Mouse (Mus musculus) liver, embryonic 13.5 days (tissue): ENCODE measurements around the gene Rps6kb2. TPM values are rescaled to one million over a fixed set of nuclear protein-coding genes. Genes with fewer than 3 reads are reported as not detected.

Source experiments
- ATAC-seq: fragments of 200-750 bp; cut with Nextera tagmentation; 2 replicates; pipeline ENCODE4 v1.8.0; 2017; ENCODE audit warnings: low read depth, mild to moderate bottlenecking, moderate number of reproducible peaks, moderate library complexity
- DNase-seq: peaks from one replicate; pipeline ENCODE4 v3.0.0; 2022
- H3K27ac ChIP-seq: fragments of 300-500 bp; sonication (generic); 2 replicates; pipeline ENCODE4 v1.5.1; 2015; ENCODE audit warnings: moderate library complexity, mild to moderate bottlenecking, inconsistent platforms
- H3K27me3 ChIP-seq: fragments of 300-500 bp; sonication (generic); 2 replicates; pipeline ENCODE4 v1.6.1; 2015; ENCODE audit warnings: mild to moderate bottlenecking, inconsistent platforms
- H3K36me3 ChIP-seq: fragments of 300-500 bp; sonication (generic); 2 replicates; pipeline ENCODE4 v1.6.1; 2015; ENCODE audit warnings: mild to moderate bottlenecking, inconsistent platforms
- H3K4me1 ChIP-seq: fragments of 300-500 bp; sonication (generic); replicated peaks from 2 replicates; pipeline ENCODE4 v1.6.1; 2015; ENCODE audit warnings: inconsistent platforms
- H3K4me2 ChIP-seq: fragments of 300-500 bp; sonication (generic); 2 replicates; pipeline ENCODE4 v1.6.1; 2015; ENCODE audit warnings: inconsistent platforms, mild to moderate bottlenecking, moderate library complexity
- H3K4me3 ChIP-seq: fragments of 300-500 bp; sonication (generic); replicated peaks from 2 replicates; pipeline ENCODE4 v1.5.1; 2015; ENCODE audit warnings: mild to moderate bottlenecking, inconsistent platforms
- H3K9ac ChIP-seq: fragments of 300-500 bp; sonication (generic); 2 replicates; pipeline ENCODE4 v1.6.1; 2015; ENCODE audit warnings: mild to moderate bottlenecking, inconsistent platforms
- H3K9me3 ChIP-seq: fragments of 300-500 bp; sonication (generic); replicated peaks from 2 replicates; pipeline ENCODE4 v1.6.1; 2016; ENCODE audit warnings: inconsistent platforms
- WGBS: fragments of 180-500 bp; shearing (Covaris S2); methylation state at CpG from one replicate; pipeline ENCODE4 v1.1.7; 2015; ENCODE audit not compliant: insufficient replicate concordance; 5-methylcytosine and 5-hydroxymethylcytosine counted together
- polyA plus RNA-seq: library from polyadenylated mRNA; unstranded; fragments of >200 nt; fragmentation: Nextera tagmentation; extraction: Ambion mirVana; gene quantifications from 2 replicates; pipeline ENCODE4 v1.2.1, GENCODE M21; 2015

Rps6kb2 gene
- polyA plus RNA-seq, 1 experiment from 2014 or later = 30.0 TPM

- ATAC-seq (no peak), DNase-seq (no peak)
- Histone ChIP-seq H3K4me3 (no peak overlapping the region), H3K4me1 (peaks cover 72% of the 10 kb centered on the region), H3K27ac (no peak overlapping the region), H3K9ac (no peak overlapping the region), H3K36me3 (peaks cover 62% of the 10 kb centered on the region), H3K4me2 (no peak overlapping the region), H3K9me3 (no peaks in the 10 kb centered on the region), H3K27me3 (no peaks in the 10 kb centered on the region)
- WGBS = 79% methylated on average over 8 of the region's 8 CpGs
Observed at GRCm38 (mm10) chr19:4152445-4153231, 10.5 kb downstream of the Rps6kb2 start.

GRCm38 (mm10) chr19:4151898-4152297 is 11.3 kb downstream of the Rps6kb2 start:
- DNase-seq (no peak), ATAC-seq (no peak)
- Histone ChIP-seq H3K9me3 (no peaks in the 10 kb centered on the region), H3K27me3 (no peaks in the 10 kb centered on the region), H3K4me1 (peaks cover 77% of the 10 kb centered on the region), H3K27ac (no peak overlapping the region), H3K4me2 (no peak overlapping the region), H3K4me3 (no peak overlapping the region), H3K9ac (no peak overlapping the region), H3K36me3 (peaks cover 55% of the 10 kb centered on the region)
- WGBS = 75% methylated on average over 5 of the region's 5 CpGs

- Histone ChIP-seq H3K27me3 (no peaks in the 10 kb centered on the region), H3K27ac (no peak overlapping the region), H3K9me3 (no peaks in the 10 kb centered on the region), H3K4me1 (peaks cover 77% of the 10 kb centered on the region), H3K4me2 (no peak overlapping the region), H3K4me3 (no peak overlapping the region), H3K36me3 (peaks cover 51% of the 10 kb centered on the region), H3K9ac (no peak overlapping the region)
- 67% methylated on average over 5 of the region's 5 CpGs for WGBS
- no peak for ATAC-seq
- no peak for DNase-seq
Observed at GRCm38 (mm10) chr19:4151488-4151860, 11.7 kb downstream of the Rps6kb2 start.

- DNase-seq (no peak), ATAC-seq (no peak)
- H3K4me1 ChIP-seq = peaks cover 76% of the 10 kb centered on the region
- H3K4me3 ChIP-seq = no peak overlapping the region
- no peak overlapping the region for H3K9ac ChIP-seq
- no peak overlapping the region for H3K27ac ChIP-seq
- peaks cover 44% of the 10 kb centered on the region for H3K36me3 ChIP-seq
- no peak overlapping the region for H3K4me2 ChIP-seq
- H3K9me3 ChIP-seq = 0 out of 2 replicates have a peak, but pooled peaks cover 2% of the 10 kb centered on the region
- WGBS = 80% methylated on average over 22 of the region's 22 CpGs
- no peaks in the 10 kb centered on the region for H3K27me3 ChIP-seq
Observed at GRCm38 (mm10) chr19:4150567-4151487, 12.3 kb downstream of the Rps6kb2 start.

- Histone ChIP-seq H3K4me3 (peak overlapping the region; percentile 86), H3K27me3 (no peaks in the 10 kb centered on the region), H3K36me3 (peaks cover 40% of the 10 kb centered on the region), H3K4me2 (peak overlapping the region; percentile 84), H3K9ac (no peak overlapping the region), H3K27ac (peak overlapping the region; percentile 9; the same call in 1 of the 2 replicates), H3K4me1 (peaks cover 69% of the 10 kb centered on the region), H3K9me3 (0 out of 2 replicates have a peak, but pooled peaks cover 4% of the 10 kb centered on the region)
- WGBS = 85% methylated on average over 17 of the region's 17 CpGs
- ATAC-seq (no peak), DNase-seq (no peak)
Observed at GRCm38 (mm10) chr19:4149764-4150461, 13.2 kb downstream of the Rps6kb2 start.

GRCm38 (mm10) chr19:4149283-4149682 is 13.9 kb downstream of the Rps6kb2 start:
- DNase-seq (no peak), ATAC-seq (no peak)
- H3K27me3 ChIP-seq = no peaks in the 10 kb centered on the region
- H3K4me1 ChIP-seq = peaks cover 63% of the 10 kb centered on the region
- H3K9me3 ChIP-seq = 0 out of 2 replicates have a peak, but pooled peaks cover 4% of the 10 kb centered on the region
- H3K27ac ChIP-seq = peak overlapping the region; percentile 81
- H3K9ac ChIP-seq = peak overlapping the region; percentile 87
- H3K4me2 ChIP-seq = peak overlapping the region; percentile 84
- 74% methylated on average over 11 of the region's 11 CpGs for WGBS
- H3K36me3 ChIP-seq = peaks cover 40% of the 10 kb centered on the region
- peak overlapping the region; percentile 86 for H3K4me3 ChIP-seq

GRCm38 (mm10) chr19:4148819-4149218 is 14.3 kb downstream of the Rps6kb2 start:
- 2% methylated on average over 8 of the region's 8 CpGs for WGBS
- H3K9ac ChIP-seq = peak overlapping the region; percentile 87
- peak overlapping the region; percentile 86 for H3K4me3 ChIP-seq
- ATAC-seq (peak; percentile 26), DNase-seq (no peak)
- no peaks in the 10 kb centered on the region for H3K27me3 ChIP-seq
- H3K4me1 ChIP-seq = peaks cover 58% of the 10 kb centered on the region
- peaks cover 38% of the 10 kb centered on the region for H3K36me3 ChIP-seq
- peak overlapping the region; percentile 84 for H3K4me2 ChIP-seq
- H3K9me3 ChIP-seq = 0 out of 2 replicates have a peak, but pooled peaks cover 4% of the 10 kb centered on the region
- H3K27ac ChIP-seq = peak overlapping the region; percentile 81

GRCm38 (mm10) chr19:4148491-4148806 is 14.7 kb downstream of the Rps6kb2 start, which contains the start of gene Coro1b:
TSS of gene Coro1b (plus strand) at chr19:4148619.
- H3K36me3 ChIP-seq = peaks cover 34% of the 10 kb centered on the region
- H3K9me3 ChIP-seq = 0 out of 2 replicates have a peak, but pooled peaks cover 4% of the 10 kb centered on the region
- H3K4me2 ChIP-seq = peak within 1 kb of the TSS; percentile 84
- ATAC-seq (peak; percentile 92), DNase-seq (peak; percentile 92)
- WGBS = under 1% methylated on average over 33 of the region's 33 CpGs
- peaks cover 57% of the 10 kb centered on the region for H3K4me1 ChIP-seq
- H3K27me3 ChIP-seq = no peaks in the 10 kb centered on the region
- peak within 1 kb of the TSS; percentile 86 for H3K4me3 ChIP-seq
- peak within 1 kb of the TSS; percentile 87 for H3K9ac ChIP-seq
- peak within 1 kb of the TSS; percentile 81 for H3K27ac ChIP-seq

- Histone ChIP-seq H3K36me3 (peaks cover 29% of the 10 kb centered on the region), H3K9me3 (0 out of 2 replicates have a peak, but pooled peaks cover 4% of the 10 kb centered on the region), H3K4me2 (peak overlapping the region; percentile 84), H3K9ac (peak overlapping the region; percentile 57), H3K4me3 (peak overlapping the region; percentile 86), H3K4me1 (peaks cover 52% of the 10 kb centered on the region), H3K27me3 (no peaks in the 10 kb centered on the region), H3K27ac (peak overlapping the region; percentile 45; the same call in 1 of the 2 replicates)
- DNase-seq (no peak), ATAC-seq (peak; percentile 26)
- WGBS = 42% methylated on average over 9 of the region's 9 CpGs
Observed at GRCm38 (mm10) chr19:4147782-4148490, 15.2 kb downstream of the Rps6kb2 start.

- DNase-seq (no peak), ATAC-seq (no peak)
- Histone ChIP-seq H3K36me3 (peaks cover 21% of the 10 kb centered on the region), H3K4me1 (peaks cover 47% of the 10 kb centered on the region), H3K9me3 (0 out of 2 replicates have a peak, but pooled peaks cover 4% of the 10 kb centered on the region), H3K4me2 (no peak overlapping the region), H3K27me3 (no peaks in the 10 kb centered on the region), H3K27ac (no peak overlapping the region; the same call in 1 of the 2 replicates), H3K9ac (no peak overlapping the region), H3K4me3 (no peak overlapping the region)
- WGBS = 51% methylated on average over 3 of the region's 3 CpGs
Observed at GRCm38 (mm10) chr19:4147022-4147405, 16.1 kb downstream of the Rps6kb2 start.
